Mouse (Mus musculus): ENCODE results near the gene Ndnf. TPM values are rescaled to one million over a fixed set of nuclear protein-coding genes. Genes with fewer than 3 reads are reported as not detected.

Gene Ndnf
- total and polyA plus RNA-seq, 2 experiments from 2014 or later = 3.2 to 30.2 TPM

DNA sequence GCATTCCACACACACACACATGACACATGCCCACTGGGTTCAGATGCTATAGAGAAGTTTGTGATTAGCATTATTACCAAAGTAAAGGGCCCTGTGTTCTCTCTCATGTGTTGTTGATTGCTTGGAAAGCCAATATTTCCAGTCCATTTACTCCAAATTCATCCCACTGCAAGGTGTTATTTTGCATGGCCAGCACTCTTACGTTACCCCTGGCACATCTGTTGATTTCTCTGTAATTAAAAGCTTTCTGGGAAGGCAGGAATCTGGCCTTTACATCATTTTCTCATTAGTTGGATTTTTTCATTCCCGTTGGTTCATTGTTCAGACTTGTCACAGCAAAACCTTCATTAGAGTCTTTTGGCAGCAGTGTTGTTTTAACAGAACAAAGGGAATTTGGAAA lies 54.3 kb downstream of the Ndnf start:
- TF ChIP-seq CTCF (IDR thresholded peaks at IDR 0.05) = no peak
- peak; percentile 6 for DNase-seq (ENCODE audit: low spot score)
- no peak overlapping the region for H3K27ac ChIP-seq (ENCODE audit: low read depth, low read length)
- H3K9me3 ChIP-seq (ENCODE audit: low read length) = no peaks in the 10 kb centered on the region
- H3K9ac ChIP-seq (replicated peaks; ENCODE audit: low read length, poor library complexity, severe bottlenecking) = no peak overlapping the region
- no peak for ATAC-seq (ENCODE audit: low FRiP score)
- no peak overlapping the region for H3K4me2 ChIP-seq (ENCODE audit: low read depth, low read length, poor library complexity, severe bottlenecking)
- no peaks in the 10 kb centered on the region for H3K36me3 ChIP-seq (ENCODE audit: insufficient read depth, low read length)
- H3K27me3 ChIP-seq (ENCODE audit: insufficient read depth, low read length) = no peaks in the 10 kb centered on the region
- WGBS = 64% methylated on average over 2 of the region's 2 CpGs
- no peak overlapping the region for H3K4me3 ChIP-seq (ENCODE audit: low read depth, low read length)
- no peaks in the 10 kb centered on the region for H3K4me1 ChIP-seq (ENCODE audit: insufficient read depth, low read length)

GRCm38 (mm10) chr6:65728261-65728660 lies 56.9 kb downstream of the Ndnf start:
- no peaks in the 10 kb centered on the region for H3K36me3 ChIP-seq (ENCODE audit: insufficient read depth, low read length)
- no peaks in the 10 kb centered on the region for H3K4me1 ChIP-seq (ENCODE audit: insufficient read depth, low read length)
- WGBS = 69% methylated on average over 3 of the region's 3 CpGs
- H3K9me3 ChIP-seq (ENCODE audit: low read length) = no peaks in the 10 kb centered on the region
- no peak overlapping the region for H3K27ac ChIP-seq (ENCODE audit: low read depth, low read length)
- TF ChIP-seq CTCF (IDR thresholded peaks at IDR 0.05) = no peak
- H3K4me3 ChIP-seq (ENCODE audit: low read depth, low read length) = no peak overlapping the region
- ATAC-seq (ENCODE audit: low FRiP score) = no peak
- no peaks in the 10 kb centered on the region for H3K27me3 ChIP-seq (ENCODE audit: insufficient read depth, low read length)
- H3K4me2 ChIP-seq (ENCODE audit: low read depth, low read length, poor library complexity, severe bottlenecking) = no peak overlapping the region
- no peak for DNase-seq (ENCODE audit: low spot score)
- no peak overlapping the region for H3K9ac ChIP-seq (replicated peaks; ENCODE audit: low read length, poor library complexity, severe bottlenecking)

GRCm38 (mm10) chr6:65739442-65739841 lies 68.1 kb downstream of the Ndnf start:
- Histone ChIP-seq H3K4me1 (ENCODE audit: insufficient read depth, low read length) (no peaks in the 10 kb centered on the region), H3K9me3 (ENCODE audit: low read length) (no peaks in the 10 kb centered on the region), H3K4me2 (ENCODE audit: low read depth, low read length, poor library complexity, severe bottlenecking) (no peak overlapping the region), H3K9ac (replicated peaks; ENCODE audit: low read length, poor library complexity, severe bottlenecking) (no peak overlapping the region), H3K36me3 (ENCODE audit: insufficient read depth, low read length) (no peaks in the 10 kb centered on the region), H3K27ac (ENCODE audit: low read depth, low read length) (no peak overlapping the region), H3K4me3 (ENCODE audit: low read depth, low read length) (no peak overlapping the region), H3K27me3 (ENCODE audit: insufficient read depth, low read length) (no peaks in the 10 kb centered on the region)
- 79% methylated on average over 8 of the region's 8 CpGs for WGBS
- DNase-seq (ENCODE audit: low spot score) = no peak
- TF ChIP-seq CTCF (IDR thresholded peaks at IDR 0.05) = no peak
- no peak for ATAC-seq (ENCODE audit: low FRiP score)

GRCm38 (mm10) chr6:65743144-65743870 lies 71.9 kb downstream of the Ndnf start:
- Histone ChIP-seq H3K36me3 (ENCODE audit: insufficient read depth, low read length) (no peaks in the 10 kb centered on the region), H3K4me1 (ENCODE audit: insufficient read depth, low read length) (no peaks in the 10 kb centered on the region), H3K4me2 (ENCODE audit: low read depth, low read length, poor library complexity, severe bottlenecking) (no peak overlapping the region), H3K9ac (replicated peaks; ENCODE audit: low read length, poor library complexity, severe bottlenecking) (no peak overlapping the region), H3K9me3 (ENCODE audit: low read length) (no peaks in the 10 kb centered on the region), H3K27me3 (ENCODE audit: insufficient read depth, low read length) (no peaks in the 10 kb centered on the region), H3K4me3 (ENCODE audit: low read depth, low read length) (no peak overlapping the region), H3K27ac (ENCODE audit: low read depth, low read length) (no peak overlapping the region)
- 10% methylated on average over 1 of the region's 1 CpGs for WGBS
- ATAC-seq (ENCODE audit: low FRiP score) (no peak), DNase-seq (ENCODE audit: low spot score) (no peak)
- no peak for TF ChIP-seq CTCF (IDR thresholded peaks at IDR 0.05)

DNA sequence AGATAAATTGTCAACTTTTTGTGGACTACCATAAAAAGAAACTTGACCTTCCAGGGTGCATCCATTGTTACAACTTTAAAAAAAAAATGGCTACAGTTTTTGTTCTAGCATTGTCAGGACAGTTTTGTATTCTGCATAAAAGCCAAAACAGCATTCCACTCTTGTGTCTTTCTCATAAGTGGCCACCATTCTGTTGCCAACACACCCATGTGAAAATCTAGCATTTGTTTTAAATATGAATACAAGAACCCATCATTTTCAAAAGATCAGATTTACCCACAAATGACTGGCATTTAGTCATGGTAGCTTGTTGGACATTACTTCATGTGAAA lies 72.4 kb downstream of the Ndnf start:
- no peaks in the 10 kb centered on the region for H3K4me1 ChIP-seq (ENCODE audit: insufficient read depth, low read length)
- H3K9me3 ChIP-seq (ENCODE audit: low read length) = no peaks in the 10 kb centered on the region
- no peak for ATAC-seq (ENCODE audit: low FRiP score)

DNA sequence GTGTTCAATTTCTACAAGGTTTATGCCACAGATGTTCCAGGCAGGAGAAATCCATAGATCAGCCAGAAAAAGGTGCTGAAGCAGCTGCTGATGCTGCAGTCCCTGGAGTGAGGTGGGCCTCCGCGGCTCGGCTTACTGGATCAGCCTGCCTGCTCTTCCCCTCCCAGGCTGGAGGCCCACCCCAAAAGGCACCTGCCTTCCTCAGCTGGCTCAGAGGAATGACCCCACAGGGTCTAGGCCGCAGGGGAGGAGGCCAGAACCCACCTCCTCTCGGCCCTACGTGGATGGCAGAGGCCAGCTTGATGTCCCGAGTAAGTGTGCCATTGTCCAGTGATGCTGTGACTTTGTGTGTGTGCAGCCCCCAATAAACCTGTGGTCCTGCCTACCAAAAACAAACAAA lies 86.8 kb downstream of the Ndnf start:
- Histone ChIP-seq H3K9ac (replicated peaks; ENCODE audit: low read length, poor library complexity, severe bottlenecking) (no peak overlapping the region), H3K4me2 (ENCODE audit: low read depth, low read length, poor library complexity, severe bottlenecking) (no peak overlapping the region), H3K4me1 (ENCODE audit: insufficient read depth, low read length) (no peaks in the 10 kb centered on the region), H3K4me3 (ENCODE audit: low read depth, low read length) (no peak overlapping the region), H3K36me3 (ENCODE audit: insufficient read depth, low read length) (no peaks in the 10 kb centered on the region), H3K27ac (ENCODE audit: low read depth, low read length) (no peak overlapping the region), H3K9me3 (ENCODE audit: low read length) (no peaks in the 10 kb centered on the region), H3K27me3 (ENCODE audit: insufficient read depth, low read length) (no peaks in the 10 kb centered on the region)
- ATAC-seq (ENCODE audit: low FRiP score) (no peak), DNase-seq (ENCODE audit: low spot score) (no peak)
- WGBS = 71% methylated on average over 7 of the region's 7 CpGs
- TF ChIP-seq CTCF (IDR thresholded peaks at IDR 0.05) = no peak

More for the DNA sequence above, 72.4 kb downstream of the Ndnf start:
- no peak for DNase-seq (ENCODE audit: low spot score)
- Histone ChIP-seq H3K4me2 (ENCODE audit: low read depth, low read length, poor library complexity, severe bottlenecking) (no peak overlapping the region), H3K27me3 (ENCODE audit: insufficient read depth, low read length) (no peaks in the 10 kb centered on the region), H3K4me3 (ENCODE audit: low read depth, low read length) (no peak overlapping the region), H3K36me3 (ENCODE audit: insufficient read depth, low read length) (no peaks in the 10 kb centered on the region), H3K9ac (replicated peaks; ENCODE audit: low read length, poor library complexity, severe bottlenecking) (no peak overlapping the region), H3K27ac (ENCODE audit: low read depth, low read length) (no peak overlapping the region)
- TF ChIP-seq CTCF (IDR thresholded peaks at IDR 0.05) = no peak

Data from midbrain, postnatal 0 days (tissue).